Mouse (Mus musculus) CD8-positive naive resting alpha-beta T cell, adult 2 months (primary cell): ENCODE measurements around the gene Qsox1.

Source experiments
- DNase-seq, 2 experiments: peaks; one replicate each; pipeline ENCODE4 v3.0.0; 2022; ENCODE audit warnings: low read depth in 2 of 2, low spot score in 2 of 2

The Qsox1 gene

DNA sequence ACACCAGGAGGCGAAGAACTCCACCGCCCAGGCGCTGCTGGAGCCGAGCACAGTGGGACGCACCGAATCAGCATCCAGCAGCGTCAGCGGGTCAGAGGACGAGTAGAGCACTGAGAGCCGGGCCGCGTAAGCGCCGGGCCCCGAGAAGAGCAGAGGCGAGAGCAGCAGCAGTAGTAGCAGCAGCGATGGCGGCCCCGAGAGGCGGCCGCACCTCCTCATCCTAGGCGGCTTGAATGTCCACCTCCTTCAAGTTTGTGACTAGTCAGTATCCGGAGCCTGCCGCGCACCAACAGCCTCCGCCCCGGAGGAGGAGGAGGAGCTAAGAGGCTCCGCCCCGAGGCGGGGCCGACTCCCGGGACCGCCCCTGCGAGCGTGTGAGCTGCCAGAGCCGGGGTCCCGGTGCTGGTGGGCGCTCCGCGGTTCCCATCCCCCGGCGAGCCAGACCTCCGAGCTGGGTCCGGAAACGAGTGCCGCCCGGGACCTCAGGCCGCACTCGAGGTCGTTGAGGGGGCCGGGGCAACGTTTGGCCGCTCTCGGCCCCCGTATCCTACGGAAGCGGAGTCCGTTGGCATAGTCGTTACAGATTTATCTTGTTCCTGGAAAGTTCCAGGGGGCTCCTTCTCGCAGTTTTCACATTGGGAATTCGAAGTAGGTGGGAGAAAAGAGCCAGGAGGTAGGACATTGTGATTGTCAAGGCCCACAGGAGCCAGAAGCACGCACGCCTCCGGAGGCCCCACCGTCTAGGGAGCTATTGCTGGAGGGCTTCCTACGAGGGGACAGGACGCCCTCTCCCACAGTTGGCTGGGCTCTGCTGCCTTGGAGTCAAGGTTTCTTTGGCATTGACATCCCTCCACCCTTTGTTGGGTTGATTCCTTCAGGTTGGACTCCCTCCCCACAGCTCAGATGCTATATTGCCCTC is at the start of gene Qsox1:
Gene Qsox1, minus strand, starts transcription at position 309 of the 919 bp plus-strand sequence.
- peak; percentile 80 to 90 for DNase-seq

DNA sequence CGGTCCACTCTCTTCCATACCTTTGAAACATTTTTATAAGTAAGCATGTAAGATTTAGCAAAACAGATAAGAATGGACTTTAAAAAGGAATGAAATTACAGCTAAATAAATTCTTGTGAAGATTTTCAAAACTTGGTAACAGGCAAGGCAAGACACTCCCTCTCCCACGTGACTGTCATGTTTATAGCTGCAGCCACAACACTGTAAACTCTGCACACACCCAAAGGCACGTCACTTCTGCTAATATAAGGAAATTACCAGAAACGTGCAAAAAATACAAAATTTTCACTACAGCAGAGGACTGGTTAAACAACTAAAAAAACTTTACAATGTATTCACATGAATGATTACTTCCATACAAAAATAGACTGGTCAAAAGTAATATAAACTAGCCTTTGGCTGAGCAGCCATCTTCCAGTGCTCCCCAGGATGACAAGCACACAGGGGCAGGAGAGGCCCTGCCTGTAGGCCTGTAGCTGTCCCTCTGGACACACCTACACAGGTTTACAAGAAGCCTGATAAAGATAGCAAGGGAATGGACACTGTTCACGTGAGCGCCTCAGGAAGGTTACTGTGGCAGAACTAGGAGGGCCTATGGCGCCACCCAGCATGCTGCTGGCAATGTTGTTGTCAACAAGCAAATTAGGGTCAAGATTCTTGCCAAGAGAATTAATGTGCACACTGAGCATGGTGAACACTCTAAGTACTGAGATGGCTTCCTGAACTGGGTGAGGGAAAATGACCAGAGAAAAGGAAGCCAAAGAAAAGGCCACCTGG is 42.4 kb upstream of the Qsox1 start:
- DNase-seq: no peak

DNA sequence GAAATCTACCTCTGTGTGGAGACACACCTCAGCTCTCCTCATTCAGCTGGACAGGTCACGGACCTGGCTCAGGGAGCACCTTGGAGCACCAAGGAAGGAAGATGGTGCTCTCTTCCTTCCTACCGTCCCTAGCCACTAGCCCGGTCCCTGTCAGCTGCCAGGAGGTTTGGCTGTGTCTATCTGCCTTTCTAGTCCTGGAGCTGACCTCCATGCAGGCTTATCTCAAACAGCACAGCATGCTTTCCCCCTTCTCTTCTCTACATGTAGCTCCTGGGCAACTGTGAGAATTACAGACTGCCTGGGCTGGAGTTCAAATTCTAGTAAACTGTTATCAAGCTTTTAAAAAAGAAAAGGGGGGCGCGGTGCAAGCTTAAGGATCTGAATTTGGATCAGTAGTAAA is 40.3 kb upstream of the Qsox1 start:
- no peak for DNase-seq

DNA sequence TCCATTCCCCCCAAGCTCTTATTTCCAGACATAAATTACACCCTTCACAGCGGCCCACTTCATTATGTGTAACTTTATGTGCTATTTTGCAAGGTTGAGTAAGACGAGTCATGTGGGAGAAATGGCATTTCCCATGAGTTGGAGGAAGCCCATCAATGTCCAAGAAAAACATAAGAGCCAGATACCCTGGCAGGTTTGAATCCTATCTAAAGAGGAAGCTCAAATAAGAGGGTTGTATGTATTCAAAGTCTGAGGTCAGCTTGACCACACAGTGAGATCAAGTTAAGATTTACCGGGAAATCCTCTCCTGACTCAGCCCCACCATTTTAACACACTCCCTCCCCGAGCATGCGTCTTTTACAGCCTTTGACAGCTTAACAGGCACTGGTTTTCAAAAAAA is 31.5 kb upstream of the Qsox1 start:
- no peak for DNase-seq

DNA sequence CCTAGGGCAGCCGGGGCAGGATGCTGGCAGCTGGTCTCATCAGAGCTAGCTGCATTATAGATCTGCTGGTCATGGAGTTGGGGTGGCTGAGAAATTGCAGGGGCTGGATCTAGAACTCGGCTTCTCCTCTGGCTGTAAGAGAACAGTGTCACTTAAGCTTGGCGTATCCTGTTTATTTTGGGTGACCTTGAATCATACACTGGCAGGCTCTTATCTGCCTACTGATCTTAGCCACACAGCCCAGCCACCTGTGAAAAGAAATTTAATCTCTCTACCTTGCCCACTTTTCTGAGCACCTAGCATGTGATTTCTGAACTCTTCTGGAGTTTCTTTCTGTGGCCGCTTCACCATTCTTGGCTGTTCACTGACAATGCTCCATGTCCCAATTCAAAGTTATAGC is 30.8 kb upstream of the Qsox1 start:
- no peak for DNase-seq

DNA sequence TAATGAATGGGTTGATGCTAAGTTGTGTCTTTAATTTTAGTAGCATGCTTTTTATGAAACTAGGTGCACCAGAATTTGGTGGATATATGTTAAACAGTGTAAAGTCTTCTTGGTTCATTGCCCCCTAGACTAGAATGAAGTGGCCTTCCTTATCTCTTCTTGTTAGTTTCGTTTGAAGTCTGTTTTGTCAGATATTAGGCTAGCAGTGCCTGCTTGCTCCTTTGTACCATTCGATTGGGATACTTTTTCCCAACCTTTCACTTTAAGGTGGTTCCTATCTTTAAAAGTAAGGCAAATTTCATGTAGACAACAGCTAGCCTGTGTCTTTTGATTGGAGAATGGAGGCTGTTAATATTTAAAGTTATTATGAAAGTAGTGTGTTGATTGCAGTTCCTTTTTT is 23.0 kb upstream of the Qsox1 start:
- DNase-seq: no peak

DNA sequence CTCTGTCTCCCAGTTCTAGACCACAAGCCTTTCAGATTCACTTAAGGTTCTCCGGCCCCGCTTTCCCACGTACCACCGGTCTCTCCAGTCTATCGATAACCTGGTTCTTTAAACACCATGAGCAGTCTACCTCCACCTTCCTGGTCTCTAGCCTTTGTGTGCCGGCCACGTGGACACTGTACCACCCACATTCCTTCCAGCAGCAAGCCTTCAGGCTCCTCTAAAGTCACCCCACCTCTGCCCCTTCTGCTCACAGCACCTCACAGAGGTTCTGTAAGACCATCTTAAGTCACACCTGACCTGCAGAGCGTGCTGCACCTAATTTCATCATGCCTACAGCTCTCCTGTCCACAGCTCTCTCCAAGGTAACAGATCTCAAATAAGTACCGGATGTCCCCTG is 20.9 kb upstream of the Qsox1 start:
- DNase-seq: no peak

DNA sequence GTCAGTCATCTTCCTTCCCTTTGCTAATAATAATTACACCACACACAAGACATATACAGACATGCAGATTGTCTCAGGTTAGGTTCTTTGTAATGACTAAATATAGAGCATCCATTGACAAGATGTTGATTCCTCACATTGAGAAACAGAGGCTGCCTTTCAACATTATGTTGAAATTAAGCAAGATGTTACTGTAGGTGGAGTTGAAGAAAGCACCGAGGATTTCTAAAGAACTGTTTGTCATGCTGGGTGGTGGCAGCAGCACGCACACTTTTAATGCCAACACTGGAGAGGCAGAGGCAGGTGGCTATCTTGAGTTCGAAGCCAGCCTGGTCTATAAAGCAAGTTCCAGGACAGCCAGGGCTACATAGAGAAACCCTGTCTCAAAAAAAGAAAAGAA is 19.3 kb upstream of the Qsox1 start:
- no peak for DNase-seq

DNA sequence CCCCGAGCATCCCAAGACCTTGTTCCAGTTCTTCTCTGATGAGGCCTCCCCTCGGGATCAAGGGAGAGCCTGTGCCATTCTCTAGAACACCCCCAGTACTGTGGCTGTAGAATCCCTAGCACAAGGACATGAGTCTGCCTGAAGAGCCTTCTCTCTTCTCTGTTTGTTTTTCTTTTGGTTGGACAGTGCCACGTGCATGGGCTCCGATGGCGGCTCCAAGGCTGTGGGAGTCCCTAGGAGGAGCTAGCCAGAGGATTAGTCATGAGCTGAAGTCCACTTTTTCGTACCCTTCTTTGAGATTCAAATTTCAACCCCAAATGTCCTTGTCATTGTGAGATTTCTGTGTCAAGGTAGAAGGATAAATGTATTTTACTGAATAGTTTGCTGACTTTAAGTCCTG is 18.2 kb upstream of the Qsox1 start:
- no peak for DNase-seq

DNA sequence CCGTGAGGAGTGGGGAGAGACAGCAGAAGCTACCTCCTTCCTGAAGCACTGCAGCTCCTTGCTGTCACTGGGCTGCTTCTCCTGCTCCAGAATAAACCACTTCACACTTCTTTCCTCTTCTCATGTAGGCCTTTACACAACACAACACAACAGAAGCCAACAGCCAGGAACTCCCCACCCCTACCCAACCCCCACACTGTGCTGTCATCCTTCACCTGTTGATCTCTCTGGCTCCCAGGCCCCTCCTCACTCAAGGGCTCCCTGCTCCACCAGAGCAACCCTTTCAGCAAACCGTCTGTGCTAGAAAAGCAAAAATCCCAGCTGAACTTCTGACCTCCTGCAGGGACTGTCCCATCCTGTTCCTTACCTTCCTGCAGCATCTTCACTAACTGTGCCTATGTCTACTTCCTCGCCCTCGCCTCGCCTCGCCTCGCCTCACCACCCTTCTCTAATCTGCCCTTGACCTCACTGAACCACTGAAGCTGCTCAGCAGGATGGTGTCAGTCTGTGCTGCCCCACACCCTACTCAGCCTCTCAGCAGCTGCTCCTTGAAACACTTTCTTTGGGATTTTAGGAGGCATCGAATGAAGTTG is 15.1 kb upstream of the Qsox1 start:
- no peak for DNase-seq

DNA sequence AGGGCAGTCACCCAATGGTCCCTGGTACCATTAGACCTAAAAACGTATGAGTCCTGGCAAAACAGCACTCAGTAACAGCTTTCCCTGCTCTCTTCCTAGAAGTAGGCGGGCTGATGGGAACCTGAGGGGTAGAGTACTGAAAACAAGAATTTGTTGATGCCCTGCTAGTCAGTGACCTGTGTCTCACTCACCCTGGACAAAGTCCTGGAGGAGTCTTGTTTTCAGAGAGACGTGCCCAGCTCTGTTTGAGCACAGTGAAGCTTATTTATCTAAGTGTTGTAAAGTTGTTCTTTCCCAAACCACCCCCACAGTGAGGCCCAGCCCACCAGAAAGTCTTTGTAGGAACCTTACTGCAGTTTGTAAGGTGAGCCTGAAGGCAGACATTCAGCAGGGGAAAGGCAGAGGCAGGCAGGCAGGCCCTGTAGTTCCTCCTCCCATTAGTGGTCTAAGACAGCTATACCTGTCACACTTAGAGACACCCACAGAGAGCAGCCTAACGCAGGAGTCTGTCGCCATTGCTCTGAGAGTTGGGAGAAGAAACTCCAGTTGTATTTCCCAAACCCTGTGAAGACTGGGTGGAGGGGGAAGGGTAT is 14.2 kb upstream of the Qsox1 start:
- DNase-seq: no peak

DNA sequence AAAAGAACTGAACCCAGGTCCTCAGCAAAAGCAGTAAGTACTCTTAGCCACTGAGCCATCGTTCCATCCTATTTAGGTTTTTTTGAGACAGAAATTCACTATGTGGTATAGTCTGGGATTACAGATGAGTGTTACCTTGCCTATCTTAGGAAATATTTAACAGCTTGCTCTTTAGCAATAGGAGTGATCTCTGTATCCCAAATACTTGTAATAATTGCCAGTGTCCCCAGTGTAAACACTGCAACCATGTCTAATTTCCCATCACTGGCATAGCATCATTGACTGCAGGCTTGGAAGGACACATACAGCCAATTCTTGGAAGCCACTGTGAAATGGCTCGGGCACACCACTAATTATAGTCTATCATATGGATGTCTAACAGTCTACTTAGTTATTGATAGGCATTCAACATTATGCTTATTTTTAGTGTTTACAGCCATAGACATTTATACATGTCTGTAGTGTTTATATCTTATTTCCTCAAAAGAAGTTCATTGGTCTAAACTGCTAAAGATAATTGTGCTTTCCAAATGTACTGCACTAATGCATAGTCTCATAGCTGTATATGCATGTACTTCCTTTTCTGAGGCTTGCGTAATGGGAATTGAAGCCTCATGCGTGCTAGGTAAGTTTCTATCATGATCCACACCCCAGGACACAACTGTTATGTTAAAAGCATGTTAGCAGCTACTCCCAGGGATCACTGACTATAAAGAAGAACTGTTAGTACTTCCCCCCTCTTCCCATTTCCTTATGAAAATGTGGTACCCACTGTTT is 13.4 kb upstream of the Qsox1 start:
- DNase-seq: no peak

DNA sequence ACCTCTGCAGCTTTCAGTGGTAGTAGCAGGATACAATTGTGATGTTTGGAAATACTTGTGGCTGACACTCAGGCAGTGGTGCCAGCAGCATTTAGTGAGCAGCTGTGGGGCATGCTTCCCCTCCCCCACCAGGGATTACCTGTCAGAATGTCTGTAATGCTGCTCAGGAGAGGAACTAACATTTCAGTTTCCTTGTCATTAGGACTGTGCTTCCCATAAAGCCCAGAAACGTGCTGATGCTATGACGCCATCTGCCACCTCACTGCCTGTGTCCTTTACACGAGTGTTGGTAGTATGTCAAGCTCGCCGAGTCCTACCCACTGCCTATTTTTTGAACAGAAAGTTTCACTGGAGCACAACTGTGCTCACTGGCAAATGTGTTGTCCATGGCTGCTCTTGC is 8.0 kb upstream of the Qsox1 start:
- DNase-seq: no peak

DNA sequence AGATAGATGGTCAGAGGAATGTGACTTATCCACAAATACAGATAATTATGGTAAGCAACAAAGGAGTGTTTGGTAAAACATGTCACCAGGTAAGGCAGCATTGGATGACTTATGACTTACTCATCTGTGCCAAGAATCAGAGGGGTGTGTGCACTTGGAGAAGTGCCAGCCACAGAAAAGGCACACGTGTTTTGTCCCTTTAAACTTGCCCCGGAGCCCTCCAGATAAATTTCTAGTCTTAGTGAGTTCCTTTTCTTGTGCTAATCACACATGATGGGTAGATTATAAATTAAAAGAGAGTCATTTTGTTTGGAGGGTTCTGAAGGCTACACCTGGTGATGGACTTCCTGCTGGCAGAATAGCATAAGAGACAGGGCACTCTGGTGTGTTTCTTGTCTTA is 3.5 kb upstream of the Qsox1 start:
- no peak for DNase-seq

DNA sequence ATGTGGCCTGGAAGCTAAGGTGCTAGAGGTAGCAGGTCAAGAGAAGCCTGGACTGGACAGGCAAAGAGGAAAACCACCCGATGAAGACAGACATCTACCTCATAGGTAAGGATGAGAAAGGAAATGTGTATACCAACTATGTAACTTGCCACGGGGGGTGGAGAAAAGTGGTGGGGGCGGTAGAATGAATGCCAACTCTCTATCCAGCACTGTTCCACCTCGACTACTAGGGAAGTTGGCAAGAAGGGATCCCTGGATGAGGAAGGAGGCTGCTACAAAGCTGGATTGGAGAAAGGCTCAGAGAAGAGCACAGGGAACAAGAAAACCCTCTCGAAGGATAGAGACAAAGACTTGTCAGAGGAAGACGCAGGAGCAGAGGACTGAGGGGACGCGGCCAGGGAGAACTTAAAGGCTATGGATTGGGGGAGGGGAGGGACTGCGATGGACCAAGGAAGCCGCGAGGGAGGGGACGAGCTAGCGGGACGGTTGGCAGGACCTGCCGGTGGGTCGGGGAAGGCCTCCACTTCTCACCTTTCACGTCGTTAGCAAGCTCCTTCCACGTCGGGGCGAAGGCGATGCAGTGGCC is 601 bp downstream of the Qsox1 start:
- DNase-seq: no peak

DNA sequence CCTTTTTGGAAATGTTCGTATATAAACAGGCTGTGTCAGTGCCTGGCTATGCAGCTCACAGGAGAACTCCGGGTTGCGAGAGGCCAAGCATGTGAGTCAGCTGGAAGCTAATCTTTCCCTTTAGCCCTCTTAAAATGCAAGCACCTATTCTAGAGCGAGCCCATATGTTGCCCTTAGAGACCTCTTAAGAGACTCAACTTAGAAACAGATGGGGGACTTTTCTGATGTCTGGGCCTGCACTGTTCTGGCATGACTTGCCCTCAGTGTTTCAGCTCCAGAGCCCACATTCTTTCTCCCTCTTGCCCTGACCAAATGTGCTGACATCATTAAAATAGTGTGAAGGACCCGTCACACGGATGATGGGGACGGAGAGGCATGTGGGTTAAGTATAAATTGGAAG is 2.1 kb downstream of the Qsox1 start:
- DNase-seq: no peak

DNA sequence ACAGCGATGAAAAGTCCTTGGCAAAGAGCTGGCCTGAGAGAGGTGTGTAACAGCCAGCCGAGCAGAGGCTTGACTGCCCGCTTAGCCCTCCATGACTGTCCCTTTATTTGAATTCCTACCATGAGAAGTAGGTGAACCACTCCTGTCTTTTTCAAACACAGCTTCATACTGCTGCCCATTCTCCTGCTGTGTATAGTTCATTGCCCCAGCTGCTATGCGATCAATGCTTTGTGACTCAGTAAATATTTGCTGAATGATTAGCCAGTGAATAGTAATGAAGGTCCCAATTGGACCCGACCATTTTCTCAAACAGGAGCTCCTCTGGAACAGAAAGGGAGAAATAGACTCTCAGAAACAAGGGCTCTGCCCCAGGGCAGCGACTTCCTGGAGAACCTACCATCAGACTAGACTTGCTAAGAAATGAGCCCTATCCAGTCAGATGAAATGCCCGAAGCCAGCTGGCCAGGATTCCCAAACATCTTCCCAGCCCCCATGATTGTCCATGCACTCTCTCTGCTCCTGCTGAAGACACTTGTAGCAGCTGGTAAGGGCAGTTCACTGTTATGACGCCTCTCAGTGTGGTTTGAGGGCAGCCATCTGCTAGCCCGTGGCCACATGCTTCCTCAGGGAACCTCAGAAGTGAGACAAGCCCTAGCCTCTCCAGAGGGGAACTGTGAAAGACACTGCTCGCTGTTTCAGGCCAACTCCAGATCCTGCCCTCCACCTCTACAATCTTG is 2.8 kb downstream of the Qsox1 start:
- no peak for DNase-seq

DNA sequence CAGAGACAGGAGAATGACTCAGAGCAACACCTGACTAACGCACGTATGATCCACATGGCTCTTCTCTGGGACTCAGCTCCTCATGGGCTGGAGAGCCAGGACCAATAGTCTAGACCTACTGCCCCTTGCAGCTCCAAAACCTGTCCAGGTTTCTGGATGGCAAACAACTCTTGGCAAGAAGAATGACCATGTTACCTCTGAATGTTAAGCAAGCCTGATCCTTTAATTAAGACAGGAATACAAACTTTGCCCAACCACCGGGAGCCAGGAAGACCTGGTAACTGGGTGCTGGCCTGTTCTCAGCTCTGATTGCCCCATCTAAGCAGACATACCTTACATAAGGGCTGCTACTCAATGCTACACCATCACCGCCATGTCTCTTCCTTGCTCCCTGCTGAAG is 4.4 kb downstream of the Qsox1 start:
- DNase-seq: no peak

DNA sequence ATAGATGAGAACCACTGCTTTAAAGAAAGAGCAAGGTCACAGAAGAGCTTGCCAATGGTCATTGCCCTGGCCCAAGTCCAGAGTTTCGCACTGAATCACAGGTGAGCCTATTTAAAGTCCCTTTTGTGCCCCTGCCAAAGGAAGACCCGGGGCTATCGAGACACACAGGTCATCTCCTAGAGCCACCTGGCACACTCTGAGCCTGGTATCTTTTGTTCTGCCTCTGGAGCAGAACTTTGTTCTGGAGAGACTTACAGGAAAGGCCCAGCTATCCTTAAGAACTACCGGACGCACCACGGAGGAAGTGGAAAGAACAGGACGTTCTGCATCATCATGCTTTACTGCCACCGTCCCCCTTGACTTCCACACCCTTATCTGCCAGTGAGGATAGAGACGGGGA is 7.1 kb downstream of the Qsox1 start:
- no peak for DNase-seq
